Mouse (Mus musculus) midbrain, embryonic 16.5 days (tissue): Measurements from ENCODE around the gene Cblb. TPM values are rescaled to one million over a fixed set of nuclear protein-coding genes. Genes with fewer than 3 reads are reported as not detected.

Experiments
- ATAC-seq: fragments of 200-750 bp; cut with Nextera tagmentation; 2 replicates; pipeline ENCODE4 v1.8.0; 2017; ENCODE audit warnings: moderate TSS enrichment
- H3K27ac ChIP-seq: fragments of 300-500 bp; sonication (generic); 2 replicates; pipeline ENCODE4 v1.5.1; 2014; ENCODE audit warnings: mild to moderate bottlenecking, low read length, mixed read lengths
- H3K27me3 ChIP-seq: fragments of 300-500 bp; sonication (generic); 2 replicates; pipeline ENCODE4 v1.6.1; 2014; ENCODE audit warnings: low read depth, low read length, mixed read lengths; ENCODE audit not compliant: control insufficient read depth, insufficient read depth
- H3K36me3 ChIP-seq: fragments of 300-500 bp; sonication (generic); 2 replicates; pipeline ENCODE4 v1.6.1; 2014; ENCODE audit warnings: mild to moderate bottlenecking, low read length, moderate library complexity, mixed read lengths; ENCODE audit not compliant: control insufficient read depth, insufficient read depth
- H3K4me1 ChIP-seq: fragments of 300-500 bp; sonication (generic); 2 replicates; pipeline ENCODE4 v1.6.1; 2014; ENCODE audit warnings: mild to moderate bottlenecking, low read length, mixed read lengths; ENCODE audit not compliant: control insufficient read depth, insufficient read depth
- H3K4me2 ChIP-seq: fragments of 300-500 bp; sonication (generic); 2 replicates; pipeline ENCODE4 v1.6.1; 2014; ENCODE audit warnings: mild to moderate bottlenecking, low read length, mixed read lengths
- H3K4me3 ChIP-seq: fragments of 300-500 bp; sonication (generic); 2 replicates; pipeline ENCODE4 v1.5.1; 2014; ENCODE audit warnings: low read depth, mild to moderate bottlenecking, low read length, moderate library complexity, mixed read lengths
- H3K9ac ChIP-seq: fragments of 300-500 bp; sonication (generic); 2 replicates; pipeline ENCODE4 v1.6.1; 2014; ENCODE audit warnings: low read depth, low read length, mixed read lengths
- H3K9me3 ChIP-seq: fragments of 300-500 bp; sonication (generic); replicated peaks from 2 replicates; pipeline ENCODE4 v1.6.1; 2014; ENCODE audit warnings: mild to moderate bottlenecking, low read length, mixed read lengths; ENCODE audit not compliant: control insufficient read depth, poor library complexity, severe bottlenecking
- WGBS: fragments of 180-500 bp; shearing (Covaris S2); extraction: QIAGEN DNeasy Blood & Tissue Kit; methylation state at CpG from one replicate; pipeline ENCODE4 v1.1.7; 2014; 5-methylcytosine and 5-hydroxymethylcytosine counted together
- polyA plus RNA-seq: library from polyadenylated mRNA; unstranded; fragments of >200 nt; fragmentation: Nextera tagmentation; extraction: Ambion mirVana; gene quantifications from 2 replicates; pipeline ENCODE4 v1.2.1, GENCODE M21; 2015

Cblb gene
- polyA plus RNA-seq, 1 experiment from 2014 or later, result 10.4 TPM

DNA sequence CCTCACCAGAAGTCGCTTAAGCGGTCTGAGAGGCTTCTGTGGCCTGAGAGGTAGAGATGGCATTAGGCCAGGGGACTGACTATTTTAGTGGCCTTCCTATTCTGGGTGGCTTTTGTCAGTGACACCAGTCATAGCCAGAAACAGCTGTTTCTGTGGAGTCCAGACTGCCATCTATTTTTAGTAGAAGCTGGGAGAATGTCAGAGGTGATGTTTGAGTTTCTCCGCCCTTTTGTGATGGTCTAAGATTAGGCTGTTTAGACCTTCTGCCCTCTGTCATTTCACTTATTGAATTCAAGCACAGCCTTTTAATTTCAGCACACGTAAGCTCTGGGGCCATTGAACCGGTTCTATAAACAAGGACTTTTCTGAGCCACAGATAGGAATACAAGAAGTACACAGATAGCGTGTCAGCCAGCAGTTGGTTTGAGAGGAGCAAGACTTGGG, 40.8 kb downstream of the Cblb start:
- Histone ChIP-seq H3K4me2 (no peak overlapping the region), H3K4me3 (no peak overlapping the region), H3K9ac (no peak overlapping the region), H3K27ac (no peak overlapping the region), H3K27me3 (no peaks in the 10 kb centered on the region), H3K36me3 (no peaks in the 10 kb centered on the region), H3K9me3 (no peaks in the 10 kb centered on the region), H3K4me1 (peaks cover 10% of the 10 kb centered on the region; the same call in 1 of the 2 replicates)
- 63% methylated on average over 6 of the region's 6 CpGs for WGBS
- no peak for ATAC-seq

DNA sequence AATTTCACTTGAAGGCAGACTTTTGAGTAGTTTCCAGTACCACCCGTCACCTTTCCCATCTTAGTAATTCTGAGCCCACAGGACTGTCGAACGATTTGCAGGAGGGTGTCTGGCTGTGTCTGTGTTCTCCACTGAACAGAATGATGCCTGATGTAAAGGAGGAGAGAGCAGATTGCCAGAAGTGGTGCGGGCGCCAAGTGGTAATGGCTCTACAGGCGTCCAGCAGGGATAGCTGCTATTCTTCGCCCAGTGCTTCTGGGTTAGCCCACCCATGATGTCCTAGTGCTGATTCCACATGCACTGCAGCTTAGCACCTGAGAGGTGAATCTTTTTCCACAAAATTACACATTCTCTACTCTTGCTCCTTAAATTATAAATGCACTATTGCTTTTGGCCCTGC, 45.6 kb downstream of the Cblb start:
- peaks cover 9% of the 10 kb centered on the region for H3K4me1 ChIP-seq
- no peaks in the 10 kb centered on the region for H3K27me3 ChIP-seq
- 57% methylated on average over 7 of the region's 7 CpGs for WGBS
- H3K4me2 ChIP-seq, result no peak overlapping the region
- H3K9me3 ChIP-seq, result no peaks in the 10 kb centered on the region
- H3K9ac ChIP-seq, result no peak overlapping the region
- H3K4me3 ChIP-seq, result no peak overlapping the region
- no peak overlapping the region for H3K27ac ChIP-seq
- no peak for ATAC-seq
- no peaks in the 10 kb centered on the region for H3K36me3 ChIP-seq

- H3K4me3 ChIP-seq, result no peak overlapping the region
- H3K36me3 ChIP-seq, result no peaks in the 10 kb centered on the region
- WGBS, result 65% methylated on average over 4 of the region's 4 CpGs
- no peaks in the 10 kb centered on the region for H3K27me3 ChIP-seq
- peaks cover 8% of the 10 kb centered on the region for H3K4me1 ChIP-seq
- H3K27ac ChIP-seq, result no peak overlapping the region
- H3K9me3 ChIP-seq, result no peaks in the 10 kb centered on the region
- no peak overlapping the region for H3K4me2 ChIP-seq
- no peak for ATAC-seq
- H3K9ac ChIP-seq, result no peak overlapping the region
Observed at GRCm38 (mm10) chr16:52077901-52078300, 46.9 kb downstream of the Cblb start.

- Histone ChIP-seq H3K36me3 (no peaks in the 10 kb centered on the region), H3K9me3 (no peaks in the 10 kb centered on the region), H3K4me2 (no peak overlapping the region), H3K4me3 (no peak overlapping the region), H3K27ac (no peak overlapping the region), H3K27me3 (no peaks in the 10 kb centered on the region), H3K9ac (no peak overlapping the region), H3K4me1 (peaks cover 8% of the 10 kb centered on the region)
- ATAC-seq, result no peak
- WGBS, result 87% methylated on average over 9 of the region's 9 CpGs
Observed at GRCm38 (mm10) chr16:52078758-52079474, 47.9 kb downstream of the Cblb start.

GRCm38 (mm10) chr16:52079475-52079823, 48.4 kb downstream of the Cblb start:
- WGBS, result 94% methylated on average over 8 of the region's 8 CpGs
- H3K4me1 ChIP-seq, result peaks cover 8% of the 10 kb centered on the region
- no peak overlapping the region for H3K4me3 ChIP-seq
- H3K27me3 ChIP-seq, result no peaks in the 10 kb centered on the region
- H3K9me3 ChIP-seq, result no peaks in the 10 kb centered on the region
- H3K27ac ChIP-seq, result no peak overlapping the region
- H3K36me3 ChIP-seq, result no peaks in the 10 kb centered on the region
- ATAC-seq, result no peak
- no peak overlapping the region for H3K9ac ChIP-seq
- no peak overlapping the region for H3K4me2 ChIP-seq

- Histone ChIP-seq H3K4me1 (peaks cover 11% of the 10 kb centered on the region), H3K9me3 (no peaks in the 10 kb centered on the region), H3K27ac (no peak overlapping the region), H3K9ac (no peak overlapping the region), H3K4me2 (no peak overlapping the region), H3K27me3 (no peaks in the 10 kb centered on the region), H3K4me3 (no peak overlapping the region), H3K36me3 (no peaks in the 10 kb centered on the region)
- 93% methylated on average over 11 of the region's 11 CpGs for WGBS
- no peak for ATAC-seq
Observed at GRCm38 (mm10) chr16:52080619-52081395, 49.8 kb downstream of the Cblb start.

GRCm38 (mm10) chr16:52081756-52082155, 50.7 kb downstream of the Cblb start:
- H3K4me3 ChIP-seq, result no peak overlapping the region
- no peak overlapping the region for H3K27ac ChIP-seq
- no peak overlapping the region for H3K9ac ChIP-seq
- WGBS, result 73% methylated on average over 3 of the region's 3 CpGs
- ATAC-seq, result no peak
- H3K4me1 ChIP-seq, result peaks cover 8% of the 10 kb centered on the region
- H3K27me3 ChIP-seq, result no peaks in the 10 kb centered on the region
- H3K4me2 ChIP-seq, result no peak overlapping the region
- H3K36me3 ChIP-seq, result no peaks in the 10 kb centered on the region
- no peaks in the 10 kb centered on the region for H3K9me3 ChIP-seq

- H3K4me3 ChIP-seq, result no peak overlapping the region
- H3K4me2 ChIP-seq, result no peak overlapping the region
- no peaks in the 10 kb centered on the region for H3K36me3 ChIP-seq
- WGBS, result 92% methylated on average over 9 of the region's 9 CpGs
- H3K9ac ChIP-seq, result no peak overlapping the region
- H3K27ac ChIP-seq, result no peak overlapping the region
- no peak for ATAC-seq
- peaks cover 3% of the 10 kb centered on the region; the same call in 1 of the 2 replicates for H3K4me1 ChIP-seq
- no peaks in the 10 kb centered on the region for H3K9me3 ChIP-seq
- no peaks in the 10 kb centered on the region for H3K27me3 ChIP-seq
Observed at GRCm38 (mm10) chr16:52086793-52087450, 55.9 kb downstream of the Cblb start.

DNA sequence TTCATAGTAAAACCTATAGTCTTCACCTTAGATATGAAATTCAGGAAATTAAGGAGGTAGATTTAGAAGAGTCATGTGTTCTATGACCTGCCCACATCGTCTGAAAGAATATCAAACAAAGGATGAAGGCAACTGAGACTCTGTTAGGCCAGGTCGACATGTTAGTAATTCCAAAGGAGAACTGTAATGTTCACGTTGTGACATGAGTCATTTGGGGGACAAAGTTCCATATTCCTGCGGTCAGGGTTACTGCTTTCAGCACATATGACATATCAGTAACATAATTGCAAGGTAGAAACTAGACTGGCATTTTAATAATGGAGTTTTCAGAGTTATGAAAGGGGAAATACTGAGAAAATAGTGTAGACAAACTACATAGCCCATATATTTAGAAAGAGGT, 58.3 kb downstream of the Cblb start:
- Histone ChIP-seq H3K27me3 (no peaks in the 10 kb centered on the region), H3K9me3 (no peaks in the 10 kb centered on the region), H3K4me1 (peaks cover 11% of the 10 kb centered on the region; the same call in 1 of the 2 replicates), H3K4me2 (no peak overlapping the region), H3K27ac (no peak overlapping the region), H3K36me3 (no peaks in the 10 kb centered on the region), H3K9ac (no peak overlapping the region), H3K4me3 (no peak overlapping the region)
- ATAC-seq, result no peak
- 85% methylated on average over 4 of the region's 4 CpGs for WGBS
